Mouse (Mus musculus) c-Kit-negative CD71-positive TER-119-positive erythroid progenitor cells, embryonic 14.5 days (primary cell): ENCODE results near the gene Arhgef40.

ENCODE experiments used
- DNase-seq: peaks from one replicate; pipeline ENCODE4 v3.0.0-alpha.2; 2013; ENCODE audit warnings: low read depth, low spot score

The Arhgef40 gene

GRCm38 (mm10) chr14:52003981-52004495 lies 19.5 kb downstream of the Arhgef40 start:
- DNase-seq, result no peak

- DNase-seq, result no peak
These were observed 20.6 kb downstream of the Arhgef40 start for GRCm38 (mm10) chr14:52005141-52005540.

DNA sequence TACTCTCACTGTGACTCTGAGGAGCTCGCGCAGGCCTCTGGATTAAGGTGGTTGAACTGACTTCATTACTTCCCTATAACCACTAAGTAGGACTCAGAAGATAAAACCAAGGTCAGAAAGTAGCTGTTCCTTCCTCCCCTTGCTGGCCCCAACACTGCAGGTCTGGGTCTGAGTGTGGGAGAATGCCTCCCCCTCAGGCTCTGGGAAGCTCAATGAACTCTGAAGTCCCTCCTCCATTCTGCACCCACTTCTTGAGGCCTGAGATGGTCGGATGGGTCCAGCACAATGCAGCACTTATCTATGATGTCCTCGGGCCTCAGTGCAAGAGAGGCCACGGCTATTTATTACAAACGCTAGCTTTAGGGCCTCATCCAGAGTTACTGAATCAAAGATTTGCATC lies 21.1 kb downstream of the Arhgef40 start:
- no peak for DNase-seq

DNA sequence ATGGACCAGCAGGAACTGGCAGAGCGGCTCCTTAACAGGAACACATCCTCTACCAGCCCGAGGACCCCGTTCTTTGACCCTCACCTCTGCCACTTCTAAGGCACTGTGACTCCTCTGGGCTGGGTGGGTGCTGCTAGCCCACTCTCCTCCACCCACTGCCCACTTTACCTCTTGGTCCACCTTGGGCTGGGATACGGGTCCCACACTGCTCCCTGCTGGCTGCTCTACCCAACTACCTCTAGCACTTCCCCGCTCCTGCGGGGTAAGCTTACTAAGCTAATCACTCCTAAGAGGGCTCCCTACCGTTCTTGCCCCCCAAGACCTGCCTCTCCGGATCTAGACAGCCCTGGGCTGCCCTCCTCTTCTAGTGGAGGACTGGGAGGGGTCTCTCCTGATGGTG lies 21.7 kb downstream of the Arhgef40 start:
- DNase-seq, result no peak

- DNase-seq, result no peak
These were observed 22.3 kb downstream of the Arhgef40 start for GRCm38 (mm10) chr14:52006771-52007170.

- DNase-seq, result peak; percentile 62
These were observed 24.0 kb downstream of the Arhgef40 start for GRCm38 (mm10) chr14:52008321-52009203.

DNA sequence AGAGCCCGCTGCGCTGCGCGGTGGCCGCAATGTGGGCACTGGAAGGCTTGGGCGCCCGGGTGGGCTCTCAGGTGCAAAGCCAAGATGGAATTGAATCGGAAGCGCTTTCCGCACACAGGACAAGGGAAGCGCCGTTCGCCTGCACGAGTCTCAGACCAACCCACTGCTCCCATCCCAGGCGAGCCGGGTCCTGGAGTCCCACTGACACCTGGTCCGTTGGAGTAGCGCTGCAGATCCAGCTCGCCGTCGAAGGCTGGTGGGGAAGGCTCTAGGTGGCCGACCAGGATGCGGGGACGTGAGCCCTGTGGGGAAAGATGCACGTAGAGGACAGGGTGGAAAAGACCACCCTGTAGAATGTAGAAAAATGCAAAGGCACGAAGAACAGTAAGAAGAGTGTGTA lies 24.8 kb downstream of the Arhgef40 start:
- no peak for DNase-seq

DNA sequence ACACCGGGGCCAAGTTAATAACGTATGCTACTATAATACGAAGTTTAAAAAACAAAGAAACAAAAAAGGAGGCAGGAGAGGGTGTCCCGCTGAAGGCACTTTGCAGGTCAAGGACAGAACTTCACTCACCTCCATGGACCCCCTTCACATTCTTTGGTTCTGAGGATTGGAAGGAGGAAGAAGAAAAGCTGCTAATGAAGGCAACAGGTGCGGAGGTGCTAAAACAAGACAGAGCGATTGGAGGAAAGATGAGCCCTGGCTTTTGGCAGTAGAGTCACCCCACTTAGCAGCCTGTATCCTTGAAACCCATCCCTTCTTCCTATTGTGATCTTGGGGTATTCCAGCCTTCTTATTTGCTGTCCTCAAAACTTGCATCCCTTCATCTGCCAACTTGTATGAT lies 25.3 kb downstream of the Arhgef40 start:
- no peak for DNase-seq

DNA sequence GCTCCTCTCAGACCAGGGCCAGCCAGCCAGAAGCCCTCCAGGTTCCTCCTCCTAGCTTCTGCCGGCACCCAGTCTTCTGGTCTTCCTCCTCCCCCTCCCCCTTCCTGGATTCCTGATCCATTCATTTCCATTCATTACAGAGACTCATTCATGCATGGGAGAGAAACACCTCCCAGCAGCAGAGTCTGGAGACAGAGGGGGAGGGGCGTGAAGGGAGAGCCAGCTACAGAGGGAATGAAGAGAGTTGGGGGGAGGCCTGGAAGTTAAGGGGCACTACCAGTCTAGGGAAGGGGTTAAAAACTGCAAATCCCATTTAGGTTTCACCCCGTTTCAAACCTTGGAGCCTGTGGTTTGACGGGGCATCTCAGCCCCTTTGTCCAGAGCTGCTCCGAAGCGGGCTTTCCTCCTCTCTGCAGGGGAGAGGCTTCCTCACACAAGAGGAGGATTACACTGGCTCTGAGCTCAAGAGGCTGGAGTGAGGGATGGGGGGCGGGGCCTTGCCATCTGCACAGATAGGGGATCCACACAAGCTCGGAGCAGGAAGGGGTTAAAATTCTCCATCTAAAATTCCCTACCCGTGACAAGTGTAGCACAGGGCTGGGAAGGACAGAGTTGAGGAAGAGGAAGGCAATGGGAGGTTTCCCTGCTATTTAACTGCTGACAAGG lies 26.1 kb downstream of the Arhgef40 start:
- DNase-seq, result no peak

- no peak for DNase-seq
These were observed 27.2 kb downstream of the Arhgef40 start for GRCm38 (mm10) chr14:52011683-52012082.

GRCm38 (mm10) chr14:52012085-52012484 lies 27.6 kb downstream of the Arhgef40 start:
- no peak for DNase-seq

DNA sequence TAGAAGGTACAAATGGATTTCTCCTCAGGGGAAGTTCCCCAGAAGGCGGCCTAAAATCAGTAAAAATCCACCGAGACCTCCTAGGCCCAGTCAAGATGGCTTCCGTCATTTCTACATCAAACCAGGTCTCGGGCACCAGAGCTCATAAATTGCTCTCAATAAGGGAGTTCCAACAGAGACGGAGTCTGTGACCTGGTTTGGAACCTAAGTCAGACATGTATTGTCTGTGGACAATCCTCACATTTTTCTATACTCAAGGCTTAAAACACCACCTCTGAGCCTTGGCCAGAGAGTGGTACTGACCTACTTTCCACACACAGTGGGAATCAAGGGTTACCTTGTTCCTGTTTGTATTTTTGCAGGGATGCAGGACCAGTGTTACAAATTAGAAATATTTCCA lies 28.0 kb downstream of the Arhgef40 start:
- DNase-seq, result no peak

- DNase-seq, result no peak
These were observed 28.6 kb downstream of the Arhgef40 start for GRCm38 (mm10) chr14:52013021-52013610.

GRCm38 (mm10) chr14:52013771-52014219 lies 29.3 kb downstream of the Arhgef40 start:
- no peak for DNase-seq

GRCm38 (mm10) chr14:52014271-52014760 lies 29.8 kb downstream of the Arhgef40 start:
- no peak for DNase-seq

GRCm38 (mm10) chr14:52014761-52015311 lies 30.3 kb downstream of the Arhgef40 start:
- no peak for DNase-seq

GRCm38 (mm10) chr14:52015445-52016100 lies 31.1 kb downstream of the Arhgef40 start, which contains the start of gene Tmem253:
Gene Tmem253, plus strand, starts transcription at chr14:52015658.
- no peak for DNase-seq

- DNase-seq, result no peak
These were observed 32.3 kb downstream of the Arhgef40 start for GRCm38 (mm10) chr14:52016625-52017405.

- DNase-seq, result no peak
These were observed 33.1 kb downstream of the Arhgef40 start for GRCm38 (mm10) chr14:52017662-52018061.
